Mouse (Mus musculus) cerebellum, adult 2 months (tissue): Measurements from ENCODE around the gene Phldb1. TPM values are rescaled to one million over a fixed set of nuclear protein-coding genes. Genes with fewer than 3 reads are reported as not detected.

Source experiments
- DNase-seq, 2 experiments: peaks; one replicate each; pipeline ENCODE4 v3.0.0; 2021
- H3K27ac ChIP-seq: fragments of 200-500 bp; 2 replicates; pipeline ENCODE4 v1.5.1; 2012; ENCODE audit warnings: low read length, control low read depth, inconsistent platforms; ENCODE audit not compliant: insufficient read depth
- H3K27me3 ChIP-seq: fragments of 200-500 bp; 2 replicates; pipeline ENCODE4 v1.6.1; 2012; ENCODE audit warnings: inconsistent platforms, mild to moderate bottlenecking, low read length, moderate library complexity; ENCODE audit not compliant: control insufficient read depth, insufficient read depth
- H3K4me1 ChIP-seq: fragments of 200-500 bp; 2 replicates; pipeline ENCODE4 v1.6.1; 2011; ENCODE audit warnings: low read length; ENCODE audit not compliant: control insufficient read depth, insufficient read depth
- H3K4me3 ChIP-seq: fragments of 200-500 bp; replicated peaks from 2 replicates; pipeline ENCODE3; 2011; ENCODE audit warnings: mild to moderate bottlenecking, low read depth, low read length, control low read depth; ENCODE audit not compliant: insufficient read depth
- CTCF ChIP-seq: fragments of 200-500 bp; IDR thresholded peaks from 2 replicates; pipeline ENCODE4 v1.5.1; 2011; ENCODE audit warnings: low read depth, mild to moderate bottlenecking, control low read depth, low read length, moderate library complexity, borderline replicate concordance; ENCODE audit not compliant: insufficient read depth
- POLR2A ChIP-seq: fragments of 200-500 bp; IDR thresholded peaks from 2 replicates; pipeline ENCODE4 v1.6.1; 2011; ENCODE audit warnings: low read length, control low read depth, borderline replicate concordance; ENCODE audit not compliant: insufficient read depth
- WGBS: fragments of 180-500 bp; shearing (Covaris S2); methylation state at CpG from one replicate; pipeline ENCODE4 v1.1.7; 2018; 5-methylcytosine and 5-hydroxymethylcytosine counted together
- polyA plus RNA-seq: library from polyadenylated mRNA; depleted of rRNA; stranded (reverse); fragments of >200 nt; gene quantifications from 2 replicates; pipeline ENCODE4 v1.2.3, GENCODE M21; 2012

Gene Phldb1
- polyA plus RNA-seq, 1 experiment: 194 TPM

GRCm38 (mm10) chr9:44748473-44748872 is 13.5 kb upstream of the Phldb1 start:
- 86% methylated on average over 7 of the region's 7 CpGs for WGBS
- DNase-seq: no peak
- no peak overlapping the region for H3K4me3 ChIP-seq
- no peaks in the 10 kb centered on the region for H3K27me3 ChIP-seq
- no peak overlapping the region for H3K27ac ChIP-seq
- TF ChIP-seq CTCF (no peak), POLR2A (no peak)
- no peaks in the 10 kb centered on the region for H3K4me1 ChIP-seq

- Histone ChIP-seq H3K27me3 (no peaks in the 10 kb centered on the region), H3K27ac (no peak overlapping the region), H3K4me1 (no peaks in the 10 kb centered on the region), H3K4me3 (no peak overlapping the region)
- no peak for DNase-seq
- WGBS: 96% methylated on average over 3 of the region's 3 CpGs
- TF ChIP-seq POLR2A: no peak
- TF ChIP-seq CTCF: no peak
Measured at GRCm38 (mm10) chr9:44747341-44747740, 12.3 kb upstream of the Phldb1 start.

- Histone ChIP-seq H3K4me3 (no peak overlapping the region), H3K27me3 (no peaks in the 10 kb centered on the region), H3K4me1 (no peaks in the 10 kb centered on the region), H3K27ac (no peak overlapping the region)
- TF ChIP-seq CTCF (no peak), POLR2A (no peak)
- 89% methylated on average over 3 of the region's 3 CpGs for WGBS
- no peak for DNase-seq
Measured at GRCm38 (mm10) chr9:44746666-44747065, 11.7 kb upstream of the Phldb1 start.

GRCm38 (mm10) chr9:44745371-44745770 is 10.4 kb upstream of the Phldb1 start:
- 71% methylated on average over 7 of the region's 7 CpGs for WGBS
- Histone ChIP-seq H3K4me3 (no peak overlapping the region), H3K4me1 (no peaks in the 10 kb centered on the region), H3K27me3 (no peaks in the 10 kb centered on the region), H3K27ac (no peak overlapping the region)
- no peak for DNase-seq
- TF ChIP-seq POLR2A: no peak
- TF ChIP-seq CTCF: no peak

GRCm38 (mm10) chr9:44740663-44741192 is 5.7 kb upstream of the Phldb1 start:
- 88% methylated on average over 1 of the region's 1 CpGs for WGBS
- Histone ChIP-seq H3K27ac (no peak overlapping the region), H3K27me3 (no peaks in the 10 kb centered on the region), H3K4me3 (no peak overlapping the region), H3K4me1 (no peaks in the 10 kb centered on the region)
- TF ChIP-seq CTCF (no peak), POLR2A (no peak)
- DNase-seq: no peak

- TF ChIP-seq POLR2A (no peak), CTCF (no peak)
- 44% methylated on average over 8 of the region's 8 CpGs for WGBS
- H3K27me3 ChIP-seq: no peaks in the 10 kb centered on the region
- no peak overlapping the region for H3K27ac ChIP-seq
- no peak overlapping the region for H3K4me3 ChIP-seq
- H3K4me1 ChIP-seq: peaks cover 6% of the 10 kb centered on the region; the same call in 1 of the 2 replicates
- no peak for DNase-seq
Measured at GRCm38 (mm10) chr9:44737240-44737949, 2.4 kb upstream of the Phldb1 start.

GRCm38 (mm10) chr9:44736301-44736700 is 1.3 kb upstream of the Phldb1 start:
- no peak for TF ChIP-seq CTCF
- TF ChIP-seq POLR2A: no peak
- WGBS: 86% methylated on average over 2 of the region's 2 CpGs
- H3K4me3 ChIP-seq: no peak overlapping the region
- no peak overlapping the region for H3K27ac ChIP-seq
- DNase-seq: no peak
- H3K4me1 ChIP-seq: peaks cover 6% of the 10 kb centered on the region; the same call in 1 of the 2 replicates
- H3K27me3 ChIP-seq: no peaks in the 10 kb centered on the region

GRCm38 (mm10) chr9:44735886-44736285 is 888 bp upstream of the Phldb1 start:
- H3K27ac ChIP-seq: no peak overlapping the region
- no peaks in the 10 kb centered on the region for H3K27me3 ChIP-seq
- H3K4me1 ChIP-seq: peaks cover 6% of the 10 kb centered on the region; the same call in 1 of the 2 replicates
- no peak for TF ChIP-seq CTCF
- TF ChIP-seq POLR2A: no peak
- 91% methylated on average over 6 of the region's 6 CpGs for WGBS
- H3K4me3 ChIP-seq: no peak overlapping the region
- DNase-seq: no peak
